Mouse (Mus musculus) G1E (cell line): ENCODE results near the gene Itga11.
"Not testable (repeated sequence)": the region's sequence is repeated elsewhere in the genome, so short reads cannot be mapped to it uniquely, and the experiment has no call there.

Experiments used
- CTCF ChIP-seq: IDR thresholded peaks from 2 replicates; pipeline ENCODE4 v1.5.1; 2012; ENCODE audit warnings: low read depth, low read length, inconsistent platforms, mixed read lengths
- GATA2 ChIP-seq: IDR thresholded peaks from 2 replicates; pipeline ENCODE4 v1.6.1; 2012; ENCODE audit warnings: low read depth, low read length, inconsistent platforms, borderline replicate concordance
- TAL1 ChIP-seq: conservative IDR thresholded peaks from 2 replicates; pipeline ENCODE4 v1.6.1; 2012; ENCODE audit warnings: low read depth, low read length, inconsistent platforms, mixed read lengths

DNA sequence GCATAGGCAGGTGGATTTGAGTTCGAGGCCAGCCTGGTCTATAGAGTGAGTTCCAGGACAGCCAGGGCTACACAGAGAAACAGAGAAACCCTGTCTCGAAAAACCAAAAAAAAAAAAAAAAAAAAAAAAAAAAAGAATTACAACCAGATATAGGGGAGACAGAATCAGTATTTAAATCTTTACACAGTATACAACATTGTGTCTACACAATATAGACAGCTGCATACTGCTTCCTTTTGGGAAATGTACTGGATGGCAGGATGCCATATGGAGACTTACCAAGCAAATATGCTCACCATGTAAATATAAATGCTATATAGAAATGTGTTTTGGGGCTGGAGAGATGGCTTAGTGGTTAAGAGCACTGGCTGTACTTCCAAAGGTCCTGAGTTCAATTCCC is 121.6 kb downstream of the Itga11 start:
- TF ChIP-seq CTCF, GATA2, TAL1: not testable (repeated sequence)
